Mouse (Mus musculus) limb, embryonic 14.5 days (tissue): Measurements from ENCODE around the gene Pitpnm2. TPM values are rescaled to one million over a fixed set of nuclear protein-coding genes. Genes with fewer than 3 reads are reported as not detected.

Source experiments
- ATAC-seq: fragments of 200-750 bp; cut with Nextera tagmentation; 2 replicates; pipeline ENCODE4 v1.8.0; 2017; ENCODE audit warnings: low read depth, moderate number of reproducible peaks, moderate TSS enrichment; ENCODE audit not compliant: low FRiP score
- DNase-seq: peaks from one replicate; pipeline ENCODE4 v3.0.0-alpha.2; 2015; ENCODE audit warnings: low spot score
- H3K27ac ChIP-seq: fragments of 300-500 bp; sonication (generic); replicated peaks from 2 replicates; pipeline ENCODE4 v1.5.1; 2014; ENCODE audit warnings: low read depth, mild to moderate bottlenecking, low read length, moderate library complexity, mixed read lengths
- H3K27me3 ChIP-seq: fragments of 300-500 bp; sonication (generic); 2 replicates; pipeline ENCODE4 v1.6.1; 2014; ENCODE audit warnings: low read length, mixed read lengths; ENCODE audit not compliant: control insufficient read depth, insufficient read depth
- H3K36me3 ChIP-seq: fragments of 300-500 bp; sonication (generic); 2 replicates; pipeline ENCODE4 v1.6.1; 2014; ENCODE audit warnings: mild to moderate bottlenecking, low read length, moderate library complexity, mixed read lengths; ENCODE audit not compliant: control insufficient read depth, insufficient read depth
- H3K4me1 ChIP-seq: fragments of 300-500 bp; sonication (generic); 2 replicates; pipeline ENCODE4 v1.6.1; 2014; ENCODE audit warnings: antibody characterized with exemption, low read length, mixed read lengths; ENCODE audit not compliant: control insufficient read depth, insufficient read depth
- H3K4me2 ChIP-seq: fragments of 300-500 bp; sonication (generic); replicated peaks from 2 replicates; pipeline ENCODE4 v1.6.1; 2014; ENCODE audit warnings: low read depth, mild to moderate bottlenecking, low read length, moderate library complexity; ENCODE audit not compliant: severe bottlenecking
- H3K4me3 ChIP-seq: fragments of 300-500 bp; sonication (generic); replicated peaks from 2 replicates; pipeline ENCODE4 v1.5.1; 2014; ENCODE audit warnings: low read length
- H3K9ac ChIP-seq: fragments of 300-500 bp; sonication (generic); 2 replicates; pipeline ENCODE4 v1.6.1; 2014; ENCODE audit warnings: mild to moderate bottlenecking, low read depth, low read length, moderate library complexity; ENCODE audit not compliant: severe bottlenecking
- H3K9me3 ChIP-seq: fragments of 300-500 bp; sonication (generic); 2 replicates; pipeline ENCODE4 v1.6.1; 2016; ENCODE audit warnings: low read length; ENCODE audit not compliant: control insufficient read depth
- POLR2A ChIP-seq: fragments of 200-500 bp; IDR thresholded peaks from 2 replicates; pipeline ENCODE4 v1.8.0; 2012; ENCODE audit warnings: inconsistent platforms, mild to moderate bottlenecking, moderate library complexity, borderline replicate concordance; ENCODE audit not compliant: insufficient read depth, insufficient read length; ENCODE audit errors: extremely low read depth
- WGBS: fragments of 180-500 bp; shearing (Covaris S2); extraction: QIAGEN DNeasy Blood & Tissue Kit; methylation state at CpG from one replicate; pipeline ENCODE4 v1.1.7; 2014; 5-methylcytosine and 5-hydroxymethylcytosine counted together
- polyA plus RNA-seq, 2 experiments: library from polyadenylated mRNA; depleted of rRNA in 1 of 2; stranded (reverse) in 1 of 2; unstranded in 1 of 2; fragments of >200 nt; fragmentation: Nextera tagmentation in 1 of 2; extraction: Ambion mirVana in 1 of 2; gene quantifications; 2 replicates each; pipeline versions ENCODE4 v1.2.1 to v1.2.3; 2012 to 2014

Pitpnm2 gene
- polyA plus RNA-seq, 2 experiments = 8.2 to 37.1 TPM

DNA sequence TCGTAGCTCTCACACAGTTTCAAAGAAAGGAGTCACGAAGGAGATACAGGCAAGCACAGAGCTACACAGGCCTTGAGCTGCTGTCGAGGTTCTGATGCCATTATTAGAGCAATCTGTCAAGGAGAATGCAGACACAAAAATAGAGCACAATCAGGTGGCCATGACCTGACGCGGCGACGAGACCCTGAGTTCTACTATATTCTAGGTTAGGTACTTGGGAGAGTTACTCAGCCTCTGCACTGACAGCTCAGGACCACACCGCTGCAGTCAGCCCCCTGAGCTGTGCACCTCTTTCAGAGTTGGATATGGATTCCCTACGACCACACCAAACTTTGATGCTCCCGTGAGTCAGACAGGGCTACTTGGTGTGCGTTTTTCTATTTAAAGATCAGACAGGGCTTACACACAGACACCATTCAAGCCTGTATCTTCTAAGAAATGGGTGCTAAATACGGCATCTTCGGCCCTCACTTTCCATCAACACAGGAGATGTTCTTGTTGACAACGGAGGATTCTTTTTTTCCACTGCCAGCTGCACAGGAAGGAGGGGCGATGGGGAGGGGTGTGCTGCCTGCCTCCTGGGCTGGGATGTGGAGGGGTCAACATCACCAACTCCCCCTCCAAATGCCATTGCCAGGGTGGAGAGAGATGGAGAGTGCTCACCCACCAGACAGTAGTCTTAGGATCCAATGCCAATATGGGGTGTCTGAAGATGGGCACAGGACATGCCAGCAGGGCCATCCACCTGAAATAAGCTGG lies 63.7 kb downstream of the Pitpnm2 start:
- 0 out of 2 replicates have a peak overlapping the region, but pooled peaks have one; percentile 39 for H3K4me2 ChIP-seq
- no peak for TF ChIP-seq POLR2A
- peaks cover 43% of the 10 kb centered on the region for H3K4me1 ChIP-seq
- H3K9ac ChIP-seq = no peak overlapping the region
- 0 out of 2 replicates have a peak overlapping the region, but pooled peaks have one; percentile 33 for H3K27ac ChIP-seq
- H3K9me3 ChIP-seq = no peaks in the 10 kb centered on the region
- H3K36me3 ChIP-seq = no peaks in the 10 kb centered on the region
- no peak for DNase-seq
- H3K27me3 ChIP-seq = no peaks in the 10 kb centered on the region
- H3K4me3 ChIP-seq = no peak overlapping the region
- no peak for ATAC-seq
- whole genome bisulfite sequencing = 69% methylated on average over 15 of the region's 15 CpGs

DNA sequence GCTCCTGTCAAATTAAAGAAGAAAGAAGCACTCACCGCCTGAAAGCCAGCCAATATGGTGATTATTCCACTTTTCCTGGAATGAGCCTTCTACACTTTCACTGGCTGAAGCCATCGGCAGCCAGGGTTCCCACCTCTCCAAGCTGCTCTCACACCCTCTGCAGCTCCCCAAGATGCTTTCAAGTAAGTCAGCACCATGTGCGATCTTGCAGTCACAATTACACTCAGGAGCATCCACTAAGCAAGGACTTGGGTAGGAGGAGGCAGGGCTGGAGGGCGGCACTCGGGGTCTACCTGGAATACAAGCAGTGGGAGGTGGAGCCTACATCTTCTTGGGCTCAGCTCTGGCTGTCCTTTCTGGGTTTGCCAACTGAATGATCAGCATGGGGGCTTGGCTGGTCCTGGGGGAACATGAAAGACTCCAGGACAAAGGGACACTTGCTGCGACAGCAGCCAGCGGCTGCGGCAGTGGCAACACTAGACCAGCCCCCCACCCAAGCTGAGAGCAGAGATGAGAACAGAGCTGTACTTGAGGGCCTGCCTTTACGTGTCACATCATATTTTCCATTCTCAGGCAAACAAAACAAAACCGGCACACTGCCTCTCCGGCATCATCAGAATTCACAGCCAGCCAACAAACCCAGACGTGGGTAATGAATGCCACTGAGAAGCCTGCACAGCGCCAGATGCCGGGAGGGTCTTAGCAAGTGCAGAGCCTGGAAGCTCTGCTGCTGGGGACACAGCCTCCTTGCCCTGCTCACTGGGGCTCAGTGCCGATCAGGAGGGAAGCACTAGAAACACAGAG lies 64.5 kb downstream of the Pitpnm2 start:
- peak overlapping the region; percentile 21; the same call in 1 of the 2 replicates for H3K9ac ChIP-seq
- DNase-seq (no peak), ATAC-seq (peak; percentile 26; the same call in 1 of the 2 replicates)
- WGBS = 17% methylated on average over 15 of the region's 15 CpGs
- H3K36me3 ChIP-seq = no peaks in the 10 kb centered on the region
- H3K4me2 ChIP-seq = peak overlapping the region; percentile 30; the same call in 1 of the 2 replicates
- H3K27me3 ChIP-seq = no peaks in the 10 kb centered on the region
- H3K4me3 ChIP-seq = 0 out of 2 replicates have a peak overlapping the region, but pooled peaks have one; percentile 0
- H3K27ac ChIP-seq = peak overlapping the region; percentile 34; the same call in 1 of the 2 replicates
- no peaks in the 10 kb centered on the region for H3K9me3 ChIP-seq
- no peak for TF ChIP-seq POLR2A
- H3K4me1 ChIP-seq = peaks cover 40% of the 10 kb centered on the region

DNA sequence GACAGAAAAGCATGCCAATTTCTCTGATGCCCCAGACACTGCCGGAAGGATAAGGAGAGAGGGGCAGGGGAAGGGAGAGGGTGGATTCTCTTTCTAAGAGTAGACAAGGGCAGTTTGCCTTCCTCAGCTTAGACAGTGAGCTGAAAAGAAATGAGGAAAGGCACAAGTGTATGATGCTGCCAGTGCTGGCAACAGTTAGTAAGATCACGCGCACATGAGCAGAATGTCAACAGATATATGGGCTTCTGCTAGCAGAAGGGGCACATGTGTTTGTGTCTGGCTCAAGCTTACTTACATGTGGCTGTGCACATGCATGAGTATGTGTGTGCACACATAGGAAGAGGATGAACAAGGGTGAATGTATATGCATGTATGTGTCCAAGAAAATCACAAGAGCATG lies 65.4 kb downstream of the Pitpnm2 start:
- H3K36me3 ChIP-seq = no peaks in the 10 kb centered on the region
- H3K4me1 ChIP-seq = peaks cover 40% of the 10 kb centered on the region
- 85% methylated on average over 3 of the region's 3 CpGs for WGBS
- DNase-seq = no peak
- H3K9me3 ChIP-seq = no peaks in the 10 kb centered on the region
- H3K9ac ChIP-seq = no peak overlapping the region
- H3K27me3 ChIP-seq = no peaks in the 10 kb centered on the region
- no peak overlapping the region for H3K27ac ChIP-seq
- ATAC-seq = no peak
- no peak for TF ChIP-seq POLR2A
- no peak overlapping the region for H3K4me2 ChIP-seq
- 0 out of 2 replicates have a peak overlapping the region, but pooled peaks have one; percentile 0 for H3K4me3 ChIP-seq

DNA sequence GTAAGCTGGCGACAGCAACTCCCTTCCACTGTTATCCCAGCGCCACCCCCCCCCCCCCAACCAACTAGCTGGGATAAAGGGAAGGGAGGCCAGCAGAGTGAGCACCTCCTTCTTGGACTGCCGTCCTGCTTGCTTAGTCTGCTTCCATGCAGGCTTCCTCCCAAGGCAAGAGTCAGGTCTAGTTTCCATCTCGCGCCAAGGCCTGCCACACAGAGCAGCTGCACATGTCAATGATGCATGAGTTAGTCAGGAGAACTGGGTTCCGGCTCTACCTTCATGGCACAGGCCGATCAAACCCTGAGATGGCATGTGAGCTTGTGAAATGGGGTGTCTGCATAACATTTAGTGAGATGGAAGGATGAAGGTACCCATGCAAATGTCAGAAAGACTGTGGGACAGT lies 66.9 kb downstream of the Pitpnm2 start:
- Histone ChIP-seq H3K9me3 (no peaks in the 10 kb centered on the region), H3K4me1 (peaks cover 35% of the 10 kb centered on the region), H3K27ac (no peak overlapping the region), H3K4me3 (no peak overlapping the region), H3K36me3 (no peaks in the 10 kb centered on the region), H3K4me2 (no peak overlapping the region), H3K9ac (no peak overlapping the region), H3K27me3 (no peaks in the 10 kb centered on the region)
- DNase-seq (no peak), ATAC-seq (no peak)
- WGBS = 79% methylated on average over 7 of the region's 7 CpGs
- no peak for TF ChIP-seq POLR2A

DNA sequence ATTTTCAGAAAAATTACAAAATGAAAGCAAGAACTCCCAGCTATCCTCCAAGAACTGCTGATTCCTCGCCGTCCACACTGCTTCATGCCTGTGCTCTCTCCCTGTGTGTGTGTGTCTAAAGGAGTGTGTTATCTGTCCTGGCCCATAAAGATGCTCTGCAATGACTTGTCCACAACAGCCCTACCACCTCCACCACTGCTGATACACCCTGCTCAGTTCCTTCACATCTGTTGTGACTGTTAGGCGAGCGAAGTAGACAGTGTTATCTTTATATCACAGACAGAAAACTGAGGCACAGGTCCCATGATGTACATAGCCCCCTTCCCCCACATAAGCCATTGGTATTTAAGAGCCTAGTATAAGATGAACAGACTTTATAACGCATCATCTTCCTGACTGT lies 67.5 kb downstream of the Pitpnm2 start:
- ATAC-seq (no peak), DNase-seq (no peak)
- H3K36me3 ChIP-seq = no peaks in the 10 kb centered on the region
- 89% methylated on average over 5 of the region's 5 CpGs for whole genome bisulfite sequencing
- H3K4me2 ChIP-seq = no peak overlapping the region
- peaks cover 29% of the 10 kb centered on the region for H3K4me1 ChIP-seq
- H3K27ac ChIP-seq = no peak overlapping the region
- H3K9ac ChIP-seq = no peak overlapping the region
- H3K4me3 ChIP-seq = no peak overlapping the region
- H3K9me3 ChIP-seq = no peaks in the 10 kb centered on the region
- H3K27me3 ChIP-seq = no peaks in the 10 kb centered on the region
- no peak for TF ChIP-seq POLR2A
